Mouse (Mus musculus): ENCODE measurements around the gene Lrrc3b. TPM values are rescaled to one million over a fixed set of nuclear protein-coding genes. Genes with fewer than 3 reads are reported as not detected.

Gene Lrrc3b
- total RNA-seq (2023): 0.79 TPM

GRCm38 (mm10) chr14:15438485-15439157 is at the start of gene Lrrc3b:
Gene Lrrc3b (minus strand): TSS chr14:15438987.

